In genomic region chr5:36367911-36368310, GRCm38 (mm10) we compare ENCODE assay signal across 13 mouse cellular contexts. TPM values are rescaled to one million over a fixed set of nuclear protein-coding genes. Genes with fewer than 3 reads are reported as not detected.
A peak's percentile ranks its signal among the peaks of the same experiment; 100 is the strongest.
DNase-seq lines count a peak whose midpoint lies in the region; ATAC-seq and TF ChIP-seq lines count a peak whose summit lies in the region.
"Had no signal": no experiment of that assay in that cellular context is flagged by ENCODE, and none has a peak within 500 bp of the region (broad histone marks: within the 10 kb centered on the region; RNA-seq: fewer than 3 reads in every experiment).

No protein-coding gene starts in this region.

- no peak for DNase-seq in heart, adult 18-20 months
- no peak for DNase-seq in midbrain, postnatal 0 days (ENCODE audit: low spot score)
- peak; percentile 28 to 41 for DNase-seq in left cerebral cortex, postnatal 14 days (ENCODE audit: low spot score in 2 of 2)
- DNase-seq in thymus, postnatal 36 days, result peak; percentile 53 to 71
- no peak for DNase-seq in cerebellum, postnatal 25 days
- DNase-seq: embryo, embryonic 11 days; gastrocnemius, postnatal 36 days; kidney, adult 11 months had no signal

- H3K4me2 ChIP-seq in heart, embryonic 12.5 days, result no peak overlapping the region
- no peak overlapping the region for H3K4me2 ChIP-seq in midbrain, embryonic 13.5 days (replicated peaks)
- H3K4me2 ChIP-seq in midbrain, postnatal 0 days (ENCODE audit: low read depth, low read length, poor library complexity, severe bottlenecking), result no peak overlapping the region
- H3K4me2 ChIP-seq: neural tube, embryonic 12.5 days had no signal

- H3K9me3 ChIP-seq in heart, embryonic 12.5 days (replicated peaks), result no peaks in the 10 kb centered on the region
- H3K9me3 ChIP-seq in midbrain, embryonic 13.5 days, result no peaks in the 10 kb centered on the region
- no peaks in the 10 kb centered on the region for H3K9me3 ChIP-seq in midbrain, postnatal 0 days (ENCODE audit: low read length)
- H3K9me3 ChIP-seq: neural tube, embryonic 12.5 days had no signal

- H3K27ac ChIP-seq in heart, embryonic 12.5 days (ENCODE audit: poor library complexity, severe bottlenecking), result peak overlapping the region; percentile 98
- 0 out of 2 replicates have a peak overlapping the region, but pooled peaks have one; percentile 71 for H3K27ac ChIP-seq in midbrain, embryonic 13.5 days
- H3K27ac ChIP-seq in midbrain, postnatal 0 days (ENCODE audit: low read depth, low read length), result no peak overlapping the region
- H3K27ac ChIP-seq: neural tube, embryonic 12.5 days had no signal

- TF ChIP-seq CTCF in midbrain, postnatal 0 days (IDR thresholded peaks at IDR 0.05), result no peak

- 80% methylated on average over 6 of the region's 6 CpGs for WGBS in heart, embryonic 12.5 days
- 84% methylated on average over 6 of the region's 6 CpGs for WGBS in midbrain, embryonic 13.5 days
- 78% methylated on average over 6 of the region's 6 CpGs for WGBS in midbrain, postnatal 0 days

- intact Hi-C loops in left cerebral cortex, postnatal 14 days (cut with DNase I), result no loop called here

- H3K36me3 ChIP-seq in heart, embryonic 12.5 days, result no peaks in the 10 kb centered on the region
- H3K36me3 ChIP-seq in midbrain, embryonic 13.5 days, result no peaks in the 10 kb centered on the region
- H3K36me3 ChIP-seq in midbrain, postnatal 0 days (ENCODE audit: insufficient read depth, low read length), result no peaks in the 10 kb centered on the region
- H3K36me3 ChIP-seq: neural tube, embryonic 12.5 days had no signal

- ATAC-seq in heart, embryonic 12.5 days (ENCODE audit: insufficient number of reproducible peaks, low FRiP score), result no peak
- ATAC-seq in midbrain, embryonic 13.5 days, result no peak
- ATAC-seq in midbrain, postnatal 0 days (ENCODE audit: low FRiP score), result no peak
- ATAC-seq: Patski had no signal

- H3K27me3 ChIP-seq in heart, embryonic 12.5 days (replicated peaks), result no peaks in the 10 kb centered on the region
- peaks cover 7% of the 10 kb centered on the region; the same call in 1 of the 2 replicates for H3K27me3 ChIP-seq in midbrain, embryonic 13.5 days
- H3K27me3 ChIP-seq in midbrain, postnatal 0 days (ENCODE audit: insufficient read depth, low read length), result no peaks in the 10 kb centered on the region
- H3K27me3 ChIP-seq: neural tube, embryonic 12.5 days; Patski had no signal

- H3K4me3 ChIP-seq in heart, embryonic 12.5 days, result no peak overlapping the region
- no peak overlapping the region for H3K4me3 ChIP-seq in midbrain, embryonic 13.5 days (replicated peaks)
- H3K4me3 ChIP-seq in midbrain, postnatal 0 days (ENCODE audit: low read depth, low read length), result no peak overlapping the region
- H3K4me3 ChIP-seq: neural tube, embryonic 12.5 days had no signal

- H3K9ac ChIP-seq in heart, embryonic 12.5 days, result 0 out of 2 replicates have a peak overlapping the region, but pooled peaks have one; percentile 41
- 0 out of 2 replicates have a peak overlapping the region, but pooled peaks have one; percentile 36 for H3K9ac ChIP-seq in midbrain, embryonic 13.5 days (replicated peaks)
- no peak overlapping the region for H3K9ac ChIP-seq in midbrain, postnatal 0 days (replicated peaks; ENCODE audit: low read length, poor library complexity, severe bottlenecking)
- H3K9ac ChIP-seq: neural tube, embryonic 12.5 days had no signal

- peaks cover 78% of the 10 kb centered on the region for H3K4me1 ChIP-seq in heart, embryonic 12.5 days (replicated peaks)
- peaks cover 47% of the 10 kb centered on the region for H3K4me1 ChIP-seq in midbrain, embryonic 13.5 days (replicated peaks)
- H3K4me1 ChIP-seq in midbrain, postnatal 0 days (ENCODE audit: insufficient read depth, low read length), result peaks cover 9% of the 10 kb centered on the region; the same call in 1 of the 2 replicates

RNA-seq across cellular contexts. Expression of gene Sorcs2, which starts 30.0 kb away (rescaled TPM):
- polyA plus RNA-seq in heart, embryonic 12.5 days (2016; fragmentation: Nextera tagmentation; extraction: Ambion mirVana), result 12.4 and 14.1 TPM in 2 replicates
- 10 to 100 TPM in 1 of 2 experiments, 1 to 10 TPM in 1; 8.2 to 11.0 TPM for total RNA-seq in heart, adult 18-20 months (2021)
- 16.3 and 17.4 TPM in 2 replicates for polyA plus RNA-seq in midbrain, embryonic 13.5 days (2015; fragmentation: Nextera tagmentation; extraction: Ambion mirVana)
- total RNA-seq in midbrain, postnatal 0 days (2014; rRNA removed), result 49.2 and 50.3 TPM in 2 replicates
- 14.1 and 16.1 TPM in 2 replicates for polyA plus RNA-seq in midbrain, postnatal 0 days (2015; fragmentation: Nextera tagmentation; extraction: Ambion mirVana)
- total RNA-seq in left cerebral cortex, postnatal 14 days (2021), result 10 to 100 TPM; 48.2 to 49.2 TPM
- total RNA-seq: megakaryocyte progenitor cell, adult 5-6 weeks had no signal

Comparison
In these comparisons a context has a peak if more than half of its experiments do, and no peak if none do; other contexts are left out.
1. DNase-seq: peak in left cerebral cortex, postnatal 14 days (2 of 2) and thymus, postnatal 36 days (2 of 2); none in heart, adult 18-20 months (0 of 2), midbrain, postnatal 0 days (single experiment) and cerebellum, postnatal 25 days (0 of 2).